Comparison of ENCODE assay signal across 8 mouse cellular contexts in the genomic region with DNA sequence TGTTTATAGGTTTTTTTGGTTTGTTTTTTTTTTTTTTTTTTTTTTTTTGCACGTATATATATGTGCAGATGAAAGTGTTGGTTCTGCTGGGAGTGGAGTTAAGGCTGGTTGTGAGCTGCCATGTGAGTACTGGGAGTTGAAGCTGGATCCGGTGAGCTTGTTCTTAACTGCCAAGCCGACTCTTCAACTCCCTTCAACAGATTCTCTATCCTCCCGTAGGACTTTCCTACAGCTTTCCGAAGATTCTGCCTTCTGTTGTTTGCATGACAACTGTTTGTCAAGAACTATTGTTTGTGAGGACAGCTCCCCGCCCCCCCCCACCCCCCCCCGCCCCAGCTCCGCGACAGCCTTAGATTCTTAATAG. TPM values are rescaled to one million over a fixed set of nuclear protein-coding genes. Genes with fewer than 3 reads are reported as not detected.
DNase-seq lines count a peak whose midpoint lies in the region; ATAC-seq and TF ChIP-seq lines count a peak whose summit lies in the region.

No protein-coding gene starts in this region.

- H3K36me3 ChIP-seq in limb, embryonic 14.5 days (ENCODE audit: control insufficient read depth, insufficient read depth, low read length), result 0 out of 2 replicates have a peak, but pooled peaks cover 7% of the 10 kb centered on the region

- H3K9me3 ChIP-seq in limb, embryonic 14.5 days (ENCODE audit: control insufficient read depth, low read length), result no peaks in the 10 kb centered on the region

- TF ChIP-seq POLR2A in limb, embryonic 14.5 days (IDR thresholded peaks at IDR 0.05; ENCODE audit: borderline replicate concordance, extremely low read depth, insufficient read depth, insufficient read length), result no peak

- ATAC-seq in limb, embryonic 14.5 days (ENCODE audit: low FRiP score, low read depth), result 0 out of 2 replicates have a peak, but pooled peaks have one; percentile 21
- no peak for ATAC-seq in megakaryocyte-erythroid progenitor cell, adult 5-6 weeks (replicated peaks; ENCODE audit: low FRiP score, low TSS enrichment, poor library complexity, severe bottlenecking)

- WGBS in limb, embryonic 14.5 days, result under 1% methylated on average over 9 of the region's 9 CpGs

- H3K4me1 ChIP-seq in limb, embryonic 14.5 days (ENCODE audit: control insufficient read depth, insufficient read depth, low read length), result peaks cover 23% of the 10 kb centered on the region

- DNase-seq in cerebellum, adult 9-10 months, result peak; percentile 22
- no peak for DNase-seq in cerebellum, adult 8-10 months
- peak; percentile 12 for DNase-seq in thymus, postnatal 14 days
- DNase-seq in thymus, postnatal 25 days, result no peak
- peak; percentile 21 for DNase-seq in limb, embryonic 14.5 days (ENCODE audit: low spot score)
- DNase-seq in urinary bladder, postnatal 10 days (ENCODE audit: low spot score), result no peak
- no peak for DNase-seq in ovary, postnatal 36 days (ENCODE audit: low spot score)

- peak overlapping the region; percentile 69 for H3K4me2 ChIP-seq in limb, embryonic 14.5 days (replicated peaks; ENCODE audit: low read depth, low read length, severe bottlenecking)

- no peaks in the 10 kb centered on the region for H3K27me3 ChIP-seq in limb, embryonic 14.5 days (ENCODE audit: control insufficient read depth, insufficient read depth, low read length)

- H3K9ac ChIP-seq in limb, embryonic 14.5 days (ENCODE audit: low read depth, low read length, severe bottlenecking), result peak overlapping the region; percentile 34; the same call in 1 of the 2 replicates

- H3K4me3 ChIP-seq in limb, embryonic 14.5 days (replicated peaks; ENCODE audit: low read length), result peak overlapping the region; percentile 87

- H3K27ac ChIP-seq in limb, embryonic 14.5 days (replicated peaks; ENCODE audit: low read depth, low read length), result no peak overlapping the region

RNA-seq across cellular contexts. Expression of gene Mmadhc, which starts 0.4 kb away (rescaled TPM):
- polyA plus RNA-seq in limb, embryonic 14.5 days (2012; rRNA removed), result 108 and 110 TPM in 2 replicates
- 167 and 175 TPM in 2 replicates for polyA plus RNA-seq in limb, embryonic 14.5 days (2014; fragmentation: Nextera tagmentation; extraction: Ambion mirVana)
- total RNA-seq in megakaryocyte-erythroid progenitor cell, adult 5-6 weeks (2014; fragmentation: Nextera tagmentation), result 72.5 and 106 TPM in 2 replicates
- total RNA-seq in megakaryocyte-erythroid progenitor cell, adult 5-6 weeks (2017), result 114 and 131 TPM in 2 replicates

Comparison
In these comparisons a context has a peak if more than half of its experiments do, and no peak if none do; other contexts are left out.
1. DNase-seq: peak in cerebellum, adult 9-10 months (single experiment), thymus, postnatal 14 days (single experiment) and limb, embryonic 14.5 days (single experiment); none in cerebellum, adult 8-10 months (single experiment), thymus, postnatal 25 days (single experiment), urinary bladder, postnatal 10 days (single experiment) and ovary, postnatal 36 days (single experiment).